Mouse (Mus musculus) intestine, embryonic 15.5 days (tissue): ENCODE measurements around the gene B230104I21Rik. TPM values are rescaled to one million over a fixed set of nuclear protein-coding genes. Genes with fewer than 3 reads are reported as not detected.
A peak's percentile ranks its signal among the peaks of the same experiment; 100 is the strongest.

Experiments used
- ATAC-seq: fragments of 200-750 bp; cut with Nextera tagmentation; 2 replicates; pipeline ENCODE4 v1.8.0; 2017; ENCODE audit warnings: moderate TSS enrichment, moderate library complexity
- H3K27ac ChIP-seq: fragments of 300-500 bp; sonication (generic); 2 replicates; pipeline ENCODE4 v1.5.1; 2015; ENCODE audit warnings: mild to moderate bottlenecking, inconsistent platforms
- H3K27me3 ChIP-seq: fragments of 300-500 bp; sonication (generic); replicated peaks from 2 replicates; pipeline ENCODE4 v1.6.1; 2015; ENCODE audit warnings: inconsistent platforms
- H3K36me3 ChIP-seq: fragments of 300-500 bp; sonication (generic); 2 replicates; pipeline ENCODE4 v1.6.1; 2015; ENCODE audit warnings: inconsistent platforms
- H3K4me1 ChIP-seq: fragments of 300-500 bp; sonication (generic); replicated peaks from 2 replicates; pipeline ENCODE4 v1.6.1; 2015; ENCODE audit warnings: inconsistent platforms
- H3K4me2 ChIP-seq: fragments of 300-500 bp; sonication (generic); replicated peaks from 2 replicates; pipeline ENCODE4 v1.6.1; 2015; ENCODE audit warnings: mild to moderate bottlenecking, inconsistent platforms
- H3K4me3 ChIP-seq: fragments of 300-500 bp; sonication (generic); replicated peaks from 2 replicates; pipeline ENCODE4 v1.5.1; 2015; ENCODE audit warnings: inconsistent platforms
- H3K9ac ChIP-seq: fragments of 300-500 bp; sonication (generic); 2 replicates; pipeline ENCODE4 v1.6.1; 2015; ENCODE audit warnings: inconsistent platforms
- H3K9me3 ChIP-seq: fragments of 300-500 bp; sonication (generic); 2 replicates; pipeline ENCODE4 v1.6.1; 2016; ENCODE audit warnings: inconsistent platforms
- WGBS: fragments of 180-500 bp; shearing (Covaris S2); methylation state at CpG from one replicate; pipeline ENCODE4 v1.1.7; 2015; 5-methylcytosine and 5-hydroxymethylcytosine counted together
- polyA plus RNA-seq: library from polyadenylated mRNA; unstranded; fragments of >200 nt; fragmentation: Nextera tagmentation; extraction: Ambion mirVana; gene quantifications from 2 replicates; pipeline ENCODE4 v1.2.1, GENCODE M21; 2015

Gene B230104I21Rik
- polyA plus RNA-seq, 1 experiment from 2014 or later, result not detected

DNA sequence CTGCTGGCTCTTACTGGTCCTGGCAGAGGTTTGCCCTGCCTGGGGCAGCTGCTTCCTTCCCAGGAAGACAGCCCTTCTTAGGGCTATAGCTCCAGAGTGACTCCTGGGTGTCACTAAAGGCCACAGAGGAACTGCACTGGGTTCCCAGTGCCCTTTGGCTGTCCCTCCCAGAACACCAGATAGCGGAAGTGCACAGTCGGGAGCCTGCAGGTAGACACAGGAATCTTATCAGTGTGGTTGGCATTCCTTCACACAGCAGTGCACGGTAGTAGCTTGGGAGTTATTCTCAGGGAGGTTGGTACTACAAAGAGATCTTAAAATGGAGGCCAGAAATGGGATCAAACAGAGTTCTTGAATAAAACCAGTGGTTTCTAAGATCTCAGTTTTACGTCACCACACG is 22.4 kb downstream of the B230104I21Rik start:
- no peaks in the 10 kb centered on the region for H3K9me3 ChIP-seq
- H3K36me3 ChIP-seq, result no peaks in the 10 kb centered on the region
- no peaks in the 10 kb centered on the region for H3K27me3 ChIP-seq
- H3K9ac ChIP-seq, result 0 out of 2 replicates have a peak overlapping the region, but pooled peaks have one; percentile 24
- H3K4me2 ChIP-seq, result peak overlapping the region; percentile 25; the same call in 1 of the 2 replicates
- H3K4me3 ChIP-seq, result no peak overlapping the region
- H3K4me1 ChIP-seq, result peaks cover 16% of the 10 kb centered on the region
- ATAC-seq, result peak; percentile 72
- WGBS, result 56% methylated on average over 5 of the region's 5 CpGs
- H3K27ac ChIP-seq, result peak overlapping the region; percentile 84

DNA sequence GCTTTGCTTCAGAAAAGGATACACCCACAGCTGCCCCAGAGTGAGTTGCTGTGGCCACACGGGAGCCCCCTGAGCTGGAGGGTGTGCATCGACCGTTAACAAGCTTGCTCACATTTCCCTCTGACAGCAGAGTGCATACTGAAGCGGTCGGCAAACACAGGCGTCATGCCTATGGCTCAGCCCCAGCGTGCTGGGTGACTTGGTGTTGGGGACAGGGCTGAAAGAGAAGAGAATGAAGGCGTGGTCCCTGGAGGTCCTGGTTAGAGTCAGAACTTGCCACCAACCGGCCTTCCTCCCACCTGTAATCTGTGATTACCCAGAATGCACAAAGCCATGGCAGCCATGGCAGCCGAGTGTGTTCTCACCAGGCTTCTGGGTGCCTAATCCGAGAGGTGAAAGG is 22.9 kb downstream of the B230104I21Rik start:
- Histone ChIP-seq H3K9ac (0 out of 2 replicates have a peak overlapping the region, but pooled peaks have one; percentile 21), H3K9me3 (no peaks in the 10 kb centered on the region), H3K4me1 (peaks cover 16% of the 10 kb centered on the region), H3K4me2 (peak overlapping the region; percentile 25; the same call in 1 of the 2 replicates), H3K36me3 (no peaks in the 10 kb centered on the region), H3K27ac (peak overlapping the region; percentile 84), H3K27me3 (no peaks in the 10 kb centered on the region), H3K4me3 (no peak overlapping the region)
- ATAC-seq, result peak; percentile 32
- WGBS, result 36% methylated on average over 11 of the region's 11 CpGs

DNA sequence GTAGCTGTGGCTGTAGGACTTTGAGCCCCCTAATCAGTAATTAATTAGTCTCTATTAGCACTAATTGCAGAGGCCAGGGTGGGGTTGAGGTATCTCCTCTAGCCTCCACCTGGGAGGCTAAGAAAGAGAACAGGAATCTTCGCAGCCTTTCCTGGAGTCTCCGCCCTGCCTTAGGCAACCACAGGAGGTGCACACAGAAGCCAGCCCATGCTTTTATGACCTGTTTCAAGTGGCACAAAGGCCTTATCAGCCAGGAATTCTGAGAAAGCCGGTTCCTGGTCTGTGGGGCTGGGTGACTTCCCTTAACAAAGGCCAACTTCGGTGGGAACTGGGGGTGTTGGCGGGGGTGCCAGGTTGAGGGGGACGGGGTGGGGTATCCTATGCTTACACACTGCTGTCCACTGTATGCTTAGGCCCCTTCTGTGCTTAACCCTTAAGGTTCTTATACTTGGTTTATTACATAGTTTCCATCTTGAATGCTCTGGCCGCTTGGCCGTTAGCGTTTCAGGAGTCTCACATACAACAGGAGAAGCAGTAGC is 23.9 kb downstream of the B230104I21Rik start:
- no peaks in the 10 kb centered on the region for H3K27me3 ChIP-seq
- no peaks in the 10 kb centered on the region for H3K9me3 ChIP-seq
- H3K4me3 ChIP-seq, result no peak overlapping the region
- H3K27ac ChIP-seq, result peak overlapping the region; percentile 84
- peaks cover 16% of the 10 kb centered on the region for H3K4me1 ChIP-seq
- 59% methylated on average over 9 of the region's 9 CpGs for WGBS
- no peak overlapping the region for H3K9ac ChIP-seq
- peak overlapping the region; percentile 25; the same call in 1 of the 2 replicates for H3K4me2 ChIP-seq
- peak; percentile 88 for ATAC-seq
- no peaks in the 10 kb centered on the region for H3K36me3 ChIP-seq

DNA sequence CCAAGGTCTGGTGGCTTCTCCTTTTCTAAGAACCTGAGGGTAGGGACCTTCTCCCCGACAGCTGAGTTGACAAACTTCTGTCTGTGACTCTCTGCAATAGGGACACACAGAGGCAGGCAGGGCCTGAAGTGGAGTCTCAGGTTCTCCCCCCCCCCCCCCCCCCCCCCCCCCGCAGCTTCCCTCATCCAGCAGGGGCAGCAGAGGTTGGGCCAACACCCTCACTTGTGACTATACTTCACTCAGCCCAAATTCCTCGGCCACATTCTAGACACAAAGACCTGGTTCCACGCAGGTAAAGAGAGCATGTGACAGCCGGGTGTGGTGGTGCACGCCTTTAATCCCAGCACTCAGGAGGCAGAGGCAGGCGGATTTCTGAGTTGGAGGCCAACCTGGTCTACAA is 24.5 kb downstream of the B230104I21Rik start:
- no peak overlapping the region for H3K4me2 ChIP-seq
- ATAC-seq, result no peak
- 82% methylated on average over 6 of the region's 7 CpGs for WGBS
- no peak overlapping the region for H3K9ac ChIP-seq
- peaks cover 16% of the 10 kb centered on the region for H3K4me1 ChIP-seq
- no peaks in the 10 kb centered on the region for H3K36me3 ChIP-seq
- no peaks in the 10 kb centered on the region for H3K9me3 ChIP-seq
- no peak overlapping the region for H3K4me3 ChIP-seq
- H3K27me3 ChIP-seq, result no peaks in the 10 kb centered on the region
- H3K27ac ChIP-seq, result peak overlapping the region; percentile 79

DNA sequence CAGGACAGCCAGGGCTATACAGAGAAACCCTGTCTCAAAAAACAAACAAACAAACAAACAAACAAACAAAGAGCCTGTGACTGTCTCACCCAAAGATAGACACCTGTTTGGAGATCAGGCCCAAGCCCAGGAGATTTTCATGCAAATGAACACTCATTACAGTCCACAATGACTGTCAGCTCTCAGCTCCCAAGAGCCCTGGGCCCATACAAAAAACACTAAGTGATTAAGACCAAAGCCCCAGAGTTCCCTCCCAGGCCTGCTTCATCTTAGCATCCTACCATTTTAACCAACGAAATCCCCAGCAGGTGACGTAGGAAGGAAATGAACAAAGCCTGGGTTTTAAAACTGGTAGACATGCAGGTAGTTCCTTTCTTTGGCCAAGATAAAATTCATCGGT is 24.9 kb downstream of the B230104I21Rik start:
- Histone ChIP-seq H3K9me3 (no peaks in the 10 kb centered on the region), H3K4me1 (peaks cover 16% of the 10 kb centered on the region), H3K4me3 (no peak overlapping the region), H3K27me3 (no peaks in the 10 kb centered on the region), H3K9ac (no peak overlapping the region), H3K36me3 (no peaks in the 10 kb centered on the region), H3K27ac (peak overlapping the region; percentile 18; the same call in 1 of the 2 replicates), H3K4me2 (no peak overlapping the region)
- no peak for ATAC-seq
- 86% methylated on average over 3 of the region's 3 CpGs for WGBS

DNA sequence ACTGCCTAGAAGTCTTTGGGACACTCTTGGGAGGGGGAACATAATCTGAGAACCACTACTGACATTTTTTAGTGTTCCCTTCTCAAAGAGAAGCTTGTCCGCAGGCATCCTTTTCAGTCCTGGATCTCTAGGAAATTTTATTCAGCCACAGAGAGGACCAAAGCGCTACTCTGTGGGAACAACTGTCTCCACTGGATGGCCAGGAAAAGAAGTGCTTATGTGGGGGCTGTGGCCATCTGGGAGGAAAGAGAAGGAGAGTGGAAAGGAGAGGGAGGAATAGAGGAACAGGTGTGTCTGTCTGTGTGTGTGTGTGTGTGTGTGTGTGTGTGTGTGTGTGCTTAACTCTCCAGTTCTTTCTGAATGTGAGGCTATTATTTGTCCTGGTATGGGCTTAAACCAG is 28.8 kb downstream of the B230104I21Rik start:
- Histone ChIP-seq H3K27me3 (no peaks in the 10 kb centered on the region), H3K9ac (no peak overlapping the region), H3K4me3 (no peak overlapping the region), H3K27ac (no peak overlapping the region), H3K36me3 (no peaks in the 10 kb centered on the region), H3K4me1 (no peaks in the 10 kb centered on the region), H3K9me3 (no peaks in the 10 kb centered on the region), H3K4me2 (no peak overlapping the region)
- WGBS, result 91% methylated on average over 2 of the region's 2 CpGs
- ATAC-seq, result no peak

DNA sequence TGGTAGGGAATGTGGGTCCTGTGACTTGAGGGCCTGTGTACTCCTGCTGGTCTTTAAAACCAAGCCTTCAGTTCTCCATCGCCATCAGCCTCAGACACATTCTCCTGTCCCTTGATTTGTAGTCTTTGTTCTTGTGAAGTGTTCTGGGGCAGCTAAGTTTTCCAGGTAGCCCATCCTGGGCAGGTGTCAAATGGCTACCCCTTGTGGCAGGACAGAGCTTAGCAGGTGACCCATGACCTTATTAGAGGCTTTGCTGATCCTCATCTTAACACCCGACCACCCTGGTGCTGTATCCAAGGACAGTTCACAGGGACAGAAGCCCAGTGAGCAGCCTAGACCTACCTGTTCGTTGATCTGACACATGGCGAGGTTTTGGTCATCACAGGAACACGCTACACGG is 30.9 kb downstream of the B230104I21Rik start:
- H3K36me3 ChIP-seq, result no peaks in the 10 kb centered on the region
- WGBS, result 83% methylated on average over 6 of the region's 6 CpGs
- H3K9ac ChIP-seq, result no peak overlapping the region
- no peak overlapping the region for H3K4me3 ChIP-seq
- no peaks in the 10 kb centered on the region for H3K9me3 ChIP-seq
- H3K4me2 ChIP-seq, result no peak overlapping the region
- H3K27me3 ChIP-seq, result no peaks in the 10 kb centered on the region
- ATAC-seq, result no peak
- no peaks in the 10 kb centered on the region for H3K4me1 ChIP-seq
- H3K27ac ChIP-seq, result no peak overlapping the region

DNA sequence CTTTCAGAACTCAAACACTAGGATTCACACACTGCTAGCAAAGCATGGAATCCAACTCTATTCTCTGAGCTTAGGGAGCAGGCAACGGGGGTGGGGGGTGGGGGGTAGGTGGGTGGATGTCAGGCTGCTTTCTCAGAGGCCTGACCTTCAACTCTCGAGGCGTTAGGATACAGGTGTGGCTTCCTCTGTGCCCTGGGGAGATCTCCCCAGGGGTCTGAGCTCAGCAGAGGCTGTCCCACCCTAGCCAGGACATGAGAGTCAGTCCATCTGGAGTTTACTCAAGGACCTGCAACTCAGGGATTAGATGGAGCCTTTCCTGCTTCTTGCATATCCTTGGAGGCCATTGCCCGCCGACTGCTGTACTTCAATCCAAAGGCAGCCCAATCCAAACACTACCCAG is 33.2 kb downstream of the B230104I21Rik start:
- 64% methylated on average over 5 of the region's 5 CpGs for WGBS
- Histone ChIP-seq H3K9me3 (no peaks in the 10 kb centered on the region), H3K27me3 (no peaks in the 10 kb centered on the region)

DNA sequence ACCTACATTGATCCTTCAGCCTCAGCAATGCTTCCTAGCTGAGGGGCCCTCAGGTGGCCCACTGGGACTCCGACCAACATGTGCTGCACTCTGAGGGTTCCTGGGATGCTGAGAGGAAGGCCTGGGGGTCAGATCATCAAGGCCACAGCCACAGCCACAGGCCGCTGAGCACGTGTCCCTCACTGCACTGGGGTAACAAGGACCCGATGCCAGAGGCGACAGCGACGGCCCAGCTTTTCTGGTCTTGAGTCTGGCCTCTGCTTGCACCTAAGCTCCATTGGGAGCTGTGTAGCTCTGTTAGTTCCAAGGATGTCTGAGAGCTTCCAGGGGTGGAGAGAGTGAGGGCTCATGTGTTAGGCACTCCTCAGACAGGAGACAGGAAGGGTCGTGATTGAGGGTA is 34.9 kb downstream of the B230104I21Rik start:
- no peak for ATAC-seq
- H3K27me3 ChIP-seq, result no peaks in the 10 kb centered on the region
- 74% methylated on average over 8 of the region's 8 CpGs for WGBS
- H3K9me3 ChIP-seq, result no peaks in the 10 kb centered on the region
- H3K36me3 ChIP-seq, result no peaks in the 10 kb centered on the region
- no peak overlapping the region for H3K4me2 ChIP-seq
- no peak overlapping the region for H3K9ac ChIP-seq
- no peaks in the 10 kb centered on the region for H3K4me1 ChIP-seq
- no peak overlapping the region for H3K4me3 ChIP-seq
- H3K27ac ChIP-seq, result no peak overlapping the region

More for the DNA sequence above, 33.2 kb downstream of the B230104I21Rik start:
- ATAC-seq, result no peak
- Histone ChIP-seq H3K4me1 (no peaks in the 10 kb centered on the region), H3K4me3 (no peak overlapping the region), H3K36me3 (no peaks in the 10 kb centered on the region), H3K4me2 (no peak overlapping the region), H3K27ac (no peak overlapping the region), H3K9ac (no peak overlapping the region)

DNA sequence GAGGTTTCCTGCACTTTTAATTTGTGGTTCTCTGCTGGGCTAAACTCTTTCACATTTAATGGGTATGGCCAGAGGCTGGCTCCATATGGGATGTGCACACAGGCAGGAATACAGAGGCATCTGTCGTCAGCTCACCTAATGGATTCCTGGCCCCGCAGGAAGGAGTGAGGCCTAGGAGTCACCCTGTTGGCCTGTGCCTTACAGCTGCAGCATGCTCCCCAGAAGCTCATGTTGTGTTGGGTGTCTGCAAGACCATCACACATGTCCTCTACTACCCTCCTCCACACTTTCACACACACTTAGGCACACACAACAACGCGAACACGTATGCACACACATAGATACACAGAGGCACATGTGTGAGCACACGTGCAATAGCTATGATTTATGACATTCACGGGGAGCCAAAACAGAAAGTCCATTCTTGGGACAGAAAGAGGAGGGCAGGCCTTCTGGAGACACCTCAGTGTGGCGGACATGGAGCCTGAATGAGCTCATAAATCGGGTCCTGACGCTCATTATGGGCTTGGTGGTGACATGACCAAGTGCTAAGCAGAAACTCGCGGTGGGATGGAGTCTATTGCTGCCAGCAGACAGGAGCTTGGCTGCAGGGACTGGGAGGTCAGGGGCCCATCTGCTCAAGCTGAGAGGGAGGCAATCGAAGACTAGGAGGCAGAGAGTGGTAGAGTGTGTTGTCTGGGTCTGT is 35.8 kb downstream of the B230104I21Rik start:
- no peaks in the 10 kb centered on the region for H3K9me3 ChIP-seq
- H3K36me3 ChIP-seq, result no peaks in the 10 kb centered on the region
- 61% methylated on average over 13 of the region's 13 CpGs for WGBS
- H3K27me3 ChIP-seq, result no peaks in the 10 kb centered on the region
- H3K4me1 ChIP-seq, result peaks cover 7% of the 10 kb centered on the region; the same call in 1 of the 2 replicates
- no peak overlapping the region for H3K9ac ChIP-seq
- no peak for ATAC-seq
- no peak overlapping the region for H3K4me2 ChIP-seq
- no peak overlapping the region for H3K27ac ChIP-seq
- H3K4me3 ChIP-seq, result no peak overlapping the region

DNA sequence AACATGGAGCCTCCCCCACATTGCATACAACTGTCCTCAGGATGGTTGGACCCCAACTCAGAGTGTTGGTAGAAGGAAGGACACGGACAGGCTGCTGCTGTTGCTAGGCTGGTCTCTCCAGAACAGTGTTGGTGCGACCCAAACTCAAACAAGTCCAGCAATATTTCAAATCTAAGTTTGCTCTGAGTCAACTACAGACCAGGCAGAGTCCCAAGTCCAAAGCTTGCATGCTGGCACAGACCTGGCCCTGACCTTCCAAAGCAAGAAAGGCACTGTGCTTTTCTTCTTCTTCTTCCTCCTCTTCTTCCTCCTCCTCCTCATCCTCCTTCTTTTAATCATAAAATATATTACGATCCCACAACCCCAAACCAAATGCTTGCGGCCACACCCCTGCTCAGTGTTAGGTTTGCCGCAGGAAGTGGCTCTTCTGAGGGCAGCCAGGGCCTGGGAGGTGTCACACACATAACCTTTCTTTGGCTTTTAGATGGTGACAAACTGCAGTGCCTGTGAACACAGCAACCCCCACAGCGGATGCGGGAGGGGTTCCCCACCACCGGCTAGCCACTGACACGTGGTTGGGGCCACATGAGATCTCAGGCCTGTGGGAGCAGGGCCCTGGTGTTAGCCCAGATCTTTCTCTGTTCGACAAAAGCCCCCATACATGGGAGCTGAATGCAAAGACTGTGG is 40.2 kb downstream of the B230104I21Rik start:
- Histone ChIP-seq H3K9ac (no peak overlapping the region), H3K9me3 (no peaks in the 10 kb centered on the region), H3K27me3 (no peaks in the 10 kb centered on the region), H3K27ac (no peak overlapping the region), H3K4me2 (no peak overlapping the region), H3K4me3 (no peak overlapping the region), H3K36me3 (no peaks in the 10 kb centered on the region), H3K4me1 (peaks cover 7% of the 10 kb centered on the region; the same call in 1 of the 2 replicates)
- WGBS, result 53% methylated on average over 10 of the region's 10 CpGs
- ATAC-seq, result peak; percentile 68

DNA sequence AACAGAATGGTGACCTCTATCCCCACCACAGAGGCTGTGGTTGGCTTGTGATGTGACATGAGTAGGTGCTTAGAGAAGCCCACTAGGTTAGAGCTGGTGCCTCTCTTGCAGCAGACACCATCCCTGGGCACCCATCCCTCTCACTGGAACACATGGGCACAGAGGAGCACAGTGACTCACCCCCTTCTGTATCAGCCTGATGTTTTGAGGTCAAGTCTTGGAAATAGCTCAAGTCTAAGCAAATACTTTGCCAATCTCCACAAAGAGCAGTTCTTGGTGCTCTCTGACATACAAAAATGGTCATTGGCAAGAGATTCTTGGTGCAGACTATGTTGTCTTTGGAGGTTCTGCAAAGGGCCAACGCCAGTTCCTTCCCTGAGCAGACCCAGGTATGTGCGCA is 42.9 kb downstream of the B230104I21Rik start:
- Histone ChIP-seq H3K36me3 (no peaks in the 10 kb centered on the region), H3K27me3 (no peaks in the 10 kb centered on the region), H3K4me1 (peaks cover 7% of the 10 kb centered on the region; the same call in 1 of the 2 replicates), H3K4me2 (no peak overlapping the region), H3K9ac (no peak overlapping the region), H3K9me3 (no peaks in the 10 kb centered on the region), H3K4me3 (no peak overlapping the region), H3K27ac (no peak overlapping the region)
- 100% methylated on average over 2 of the region's 2 CpGs for WGBS
- no peak for ATAC-seq
